Mouse (Mus musculus) erythroblast, adult 5-6 weeks (primary cell): ENCODE measurements around the gene Erbb3. TPM values are rescaled to one million over a fixed set of nuclear protein-coding genes. Genes with fewer than 3 reads are reported as not detected.
"Not testable (repeated sequence)": the region's sequence is repeated elsewhere in the genome, so short reads cannot be mapped to it uniquely, and the experiment has no call there.

Experiments
- ATAC-seq: replicated peaks from 2 replicates; pipeline ENCODE4 v1.8.0; 2016; ENCODE audit warnings: moderate number of reproducible peaks, mild to moderate bottlenecking, moderate TSS enrichment, inconsistent platforms; ENCODE audit not compliant: poor library complexity, low FRiP score, severe bottlenecking
- total RNA-seq, 2 experiments: library from RNA; stranded (forward) in 1 of 2; stranded (reverse) in 1 of 2; fragments of 150-400 nt in 1 of 2; fragments of 200-764, 138-1000 nt in 1 of 2; gene quantifications; 2 replicates each; pipeline versions ENCODE4 v1.2.3 to v1.2.4; 2015 to 2017; ENCODE audit warnings: low replicate concordance in 2 of 2

Gene Erbb3
- total RNA-seq (2015; ENCODE audit: low replicate concordance) = 0.63 TPM in 1 of 2 replicates, not detected in the other
- 0.09 TPM in 1 of 2 replicates, not detected in the other for total RNA-seq (2017; ENCODE audit: low replicate concordance)

GRCm38 (mm10) chr10:128589464-128590192 lies at the start of gene Erbb3:
TSS of gene Erbb3 (minus strand) at chr10:128589652.
- no peak for ATAC-seq

DNA sequence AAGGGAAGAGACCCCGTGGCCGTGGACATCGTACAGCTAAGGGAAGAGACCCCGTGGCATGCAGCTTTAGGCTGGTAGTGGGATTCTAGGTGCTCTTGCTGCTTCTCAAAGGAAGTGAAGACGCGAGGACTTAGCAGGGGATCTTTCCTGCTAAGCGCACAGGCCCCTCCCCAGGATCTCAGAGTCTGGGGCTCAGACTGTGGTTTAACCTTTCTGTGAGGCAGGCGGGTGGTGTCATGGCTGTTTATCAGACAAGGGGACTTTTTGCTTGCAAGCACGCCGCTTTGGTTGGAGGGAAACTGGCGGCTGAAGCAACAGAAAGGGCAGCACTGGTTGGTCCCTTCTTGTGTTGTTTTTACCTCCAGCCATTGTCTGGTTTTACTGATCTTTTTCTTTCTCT lies 47.6 kb upstream of the Erbb3 start:
- no peak for ATAC-seq

DNA sequence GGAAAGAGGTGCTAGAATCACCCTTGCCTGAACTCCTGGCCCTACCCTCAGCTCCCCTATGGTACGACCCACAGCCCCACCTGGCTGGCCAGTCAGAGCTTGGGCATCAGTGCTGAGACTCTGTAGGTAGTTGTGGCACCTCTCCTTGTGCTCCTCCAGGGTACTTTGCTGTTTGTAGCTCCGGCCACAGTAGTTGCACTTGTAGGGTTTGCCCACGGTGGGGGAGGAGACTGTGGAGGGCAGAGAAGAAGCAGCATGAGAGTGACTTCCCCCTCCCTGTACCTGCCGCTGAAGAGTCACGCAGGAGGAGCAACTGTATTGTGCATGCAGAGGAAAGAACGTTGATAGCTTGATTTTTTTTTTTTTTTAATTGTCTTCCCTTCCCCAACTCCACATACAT lies 47.1 kb upstream of the Erbb3 start:
- ATAC-seq = no peak

DNA sequence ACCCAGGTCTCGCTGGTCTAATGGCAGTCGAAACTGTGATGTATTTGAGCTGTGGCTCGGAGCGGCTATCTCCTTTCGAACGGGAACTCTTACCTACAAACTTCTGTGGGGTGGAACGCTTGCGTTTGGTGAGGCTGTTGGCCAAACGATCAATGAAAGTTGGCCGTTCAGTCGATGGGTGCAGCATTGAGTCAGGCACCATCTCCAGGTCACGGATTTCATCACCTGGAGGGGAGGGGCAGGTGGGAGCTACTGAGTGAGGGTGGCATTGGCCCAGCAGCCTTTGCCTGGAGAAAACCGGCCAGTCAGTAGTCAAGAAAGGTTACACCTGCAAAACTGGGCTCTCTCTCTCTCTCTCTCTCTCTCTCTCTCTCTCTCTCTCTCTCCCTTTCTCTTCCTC lies 46.2 kb upstream of the Erbb3 start:
- ATAC-seq = no peak

- no peak for ATAC-seq
These were observed 42.1 kb upstream of the Erbb3 start for GRCm38 (mm10) chr10:128631571-128631970.

DNA sequence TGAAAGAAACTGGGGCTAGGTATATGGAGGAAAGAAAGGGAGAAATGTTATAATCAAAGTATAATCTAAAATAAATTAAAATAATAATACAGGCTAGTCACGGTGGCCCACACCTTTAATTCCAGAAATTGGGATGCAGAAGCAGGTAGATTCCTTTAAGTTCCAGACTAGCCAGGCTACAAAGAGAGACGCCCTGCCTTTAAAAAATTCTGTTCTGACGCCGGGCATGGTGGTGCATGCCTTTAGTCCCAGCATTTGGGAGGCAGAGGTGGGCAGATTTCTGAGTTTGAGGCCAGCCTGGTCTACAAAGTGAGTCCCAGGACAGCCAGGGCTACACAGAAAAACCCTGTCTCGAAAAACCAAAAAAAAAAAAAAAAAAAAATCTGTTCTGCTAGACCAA lies 40.9 kb upstream of the Erbb3 start:
- not testable (repeated sequence) for ATAC-seq

- ATAC-seq = peak; percentile 57
These were observed 40.3 kb upstream of the Erbb3 start for GRCm38 (mm10) chr10:128629746-128630145.

GRCm38 (mm10) chr10:128627398-128628317 lies 38.2 kb upstream of the Erbb3 start:
- ATAC-seq = no peak

DNA sequence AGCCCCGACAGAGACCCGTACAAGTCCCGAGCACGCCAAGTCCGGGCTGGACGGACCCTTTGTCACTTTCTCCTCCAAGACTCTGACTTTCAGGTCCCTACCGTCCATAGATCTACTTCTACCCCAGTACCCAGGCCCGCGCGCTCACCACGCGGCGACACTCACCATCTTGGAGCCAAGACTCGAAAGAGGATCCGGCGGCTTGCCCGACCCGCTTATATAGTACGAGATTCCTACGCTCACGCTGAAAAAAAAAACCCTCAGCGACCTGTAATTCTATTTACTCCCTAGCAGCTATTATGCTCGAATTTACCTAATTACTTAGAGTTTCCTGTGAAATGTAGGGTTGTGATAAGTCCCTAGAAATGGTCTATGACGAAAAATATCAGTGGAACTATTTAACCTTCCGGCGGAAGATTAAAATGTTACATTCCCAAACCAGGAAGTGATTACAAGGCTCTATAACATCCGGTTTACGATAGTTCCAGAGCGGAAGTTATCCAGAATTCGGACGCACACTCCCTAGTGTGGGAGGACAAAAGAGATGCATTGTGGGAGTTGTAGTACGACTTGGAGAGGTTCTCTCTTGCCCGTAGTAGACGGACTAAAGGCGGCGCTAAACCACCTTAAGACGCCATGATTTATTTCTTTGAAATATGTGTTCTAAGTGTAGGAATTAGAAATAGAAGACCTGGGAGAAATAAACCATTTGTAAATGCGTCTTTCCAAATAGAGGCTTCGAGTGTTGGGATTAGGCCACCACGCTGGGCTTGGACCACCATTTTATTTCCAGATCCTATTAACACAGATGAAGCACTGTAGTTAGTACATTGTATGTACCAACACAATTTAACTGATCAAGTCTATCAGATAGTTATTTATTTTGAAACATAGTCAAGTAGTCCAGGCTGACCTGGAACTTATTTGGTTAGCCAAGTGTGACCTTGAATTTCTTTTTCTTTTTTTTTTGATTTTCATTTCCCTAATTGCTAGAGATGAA lies 37.2 kb upstream of the Erbb3 start, which contains the start of gene Rps26:
Gene Rps26, minus strand, starts transcription at position 437 of the 1,000 bp plus-strand sequence.
- ATAC-seq = peak; percentile 89

DNA sequence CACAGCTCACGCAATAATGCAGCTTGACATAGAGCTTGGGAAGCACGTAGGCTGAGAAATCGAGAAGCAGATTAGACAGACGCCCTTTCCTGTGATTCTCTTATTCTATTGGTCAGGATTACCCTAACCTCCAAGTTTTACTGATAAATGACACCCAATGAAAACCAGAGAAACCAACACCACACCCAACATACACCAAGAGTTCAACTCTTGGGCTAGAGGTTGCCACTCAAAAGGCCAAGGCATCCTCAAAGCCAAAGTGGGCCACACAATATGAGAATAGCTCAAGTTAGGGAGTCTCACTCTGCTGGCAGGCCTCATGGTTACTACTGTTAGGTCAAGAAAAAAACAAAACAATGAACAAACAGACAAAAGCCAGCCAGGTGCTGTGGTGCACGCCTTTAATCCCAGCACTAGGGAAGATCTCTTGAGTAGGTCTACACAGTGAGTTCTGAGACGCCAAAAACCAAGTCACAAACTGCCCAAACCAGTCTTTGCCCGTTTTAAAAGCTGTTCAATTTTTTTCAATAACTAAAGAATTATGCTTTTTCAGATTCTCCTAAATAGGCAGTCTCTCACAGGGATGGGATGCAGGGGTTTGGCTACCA lies 35.9 kb upstream of the Erbb3 start:
- ATAC-seq = peak; percentile 37

DNA sequence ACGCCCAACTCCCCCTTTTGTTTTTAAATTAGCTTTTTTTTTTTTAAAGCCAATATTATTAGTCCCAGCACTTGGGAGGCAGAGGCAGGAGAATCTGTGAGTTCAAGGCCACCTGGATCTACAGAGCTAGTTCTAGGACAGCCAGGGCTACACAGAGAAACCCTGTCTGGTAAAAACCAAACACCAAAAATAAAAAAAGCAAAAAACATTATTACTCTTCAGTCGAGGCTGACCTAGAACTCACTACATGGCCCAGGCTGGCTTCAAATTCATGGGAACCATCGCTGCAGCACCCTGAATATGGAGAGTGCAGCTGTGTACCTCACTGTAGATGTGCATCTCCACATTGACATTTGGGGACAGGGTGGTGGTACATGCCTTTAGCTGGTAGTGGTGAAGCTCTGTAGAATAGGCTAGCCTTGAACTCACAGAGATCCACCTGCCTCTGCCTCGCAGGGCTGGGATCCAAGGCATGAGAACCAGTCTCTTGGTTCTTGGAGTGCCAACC lies 33.7 kb upstream of the Erbb3 start:
- ATAC-seq = not testable (repeated sequence)

GRCm38 (mm10) chr10:128622702-128623101 lies 33.2 kb upstream of the Erbb3 start:
- ATAC-seq = no peak

GRCm38 (mm10) chr10:128621986-128622520 lies 32.6 kb upstream of the Erbb3 start:
- ATAC-seq = no peak

DNA sequence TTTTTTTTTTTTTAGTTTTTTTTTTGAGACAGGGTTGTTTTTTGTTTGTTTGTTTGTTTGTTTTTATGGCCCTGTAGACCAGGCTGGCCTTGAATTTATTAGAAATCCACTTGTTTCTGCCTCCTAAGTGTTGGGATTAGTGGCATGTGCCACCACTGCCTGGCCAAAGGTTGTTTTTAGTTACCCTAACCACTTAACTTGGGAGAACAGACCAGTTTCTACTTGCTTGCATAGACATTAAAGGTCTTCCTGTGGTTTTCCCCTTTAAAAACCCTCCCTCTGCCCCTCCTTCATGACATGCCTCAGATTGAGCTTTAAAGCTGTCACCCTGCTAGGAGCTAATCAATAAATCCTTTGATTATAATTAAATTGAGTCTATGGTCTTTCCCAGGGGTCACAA lies 30.8 kb upstream of the Erbb3 start:
- no peak for ATAC-seq

DNA sequence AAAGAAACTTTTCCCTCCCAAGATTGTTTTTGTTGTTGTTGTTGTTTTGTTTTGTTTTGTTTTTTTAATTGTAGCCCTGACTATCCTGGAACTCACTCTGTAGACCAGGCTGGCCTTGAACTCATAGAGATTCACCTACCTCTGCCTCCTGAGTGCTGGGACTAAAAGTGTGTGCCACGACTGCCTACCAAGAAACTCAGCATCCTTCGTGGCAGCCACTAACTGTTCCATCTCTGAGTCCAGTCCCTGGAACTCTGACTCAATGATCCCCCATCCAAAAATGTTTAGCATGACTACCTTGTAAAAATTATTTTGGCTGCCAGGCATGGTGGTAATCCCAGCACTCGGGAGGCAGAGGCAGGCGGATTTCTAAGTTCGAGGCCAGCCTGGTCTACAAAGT lies 29.7 kb upstream of the Erbb3 start:
- ATAC-seq = not testable (repeated sequence)

- ATAC-seq = no peak
These were observed 29.1 kb upstream of the Erbb3 start for GRCm38 (mm10) chr10:128618570-128618969.

GRCm38 (mm10) chr10:128615798-128616448 lies 26.5 kb upstream of the Erbb3 start:
- not testable (repeated sequence) for ATAC-seq

DNA sequence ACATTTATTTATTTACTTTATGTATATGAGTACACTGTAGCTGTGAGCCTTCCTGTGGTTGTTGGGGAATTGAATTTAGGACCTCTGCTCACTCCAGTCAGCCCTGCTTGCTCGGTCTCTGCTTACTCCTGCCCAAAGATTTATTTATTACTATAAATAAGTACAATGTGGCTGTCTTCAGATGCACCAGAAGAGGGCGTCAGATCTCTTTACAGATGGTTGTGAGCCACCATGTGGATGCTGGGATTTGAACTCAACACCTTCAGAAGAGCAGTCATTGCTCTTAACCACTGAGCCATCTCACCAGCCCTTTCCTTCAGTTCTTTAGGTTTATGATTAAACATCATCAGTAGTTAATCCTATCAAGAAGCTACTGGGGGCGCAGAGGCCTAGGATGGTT lies 25.5 kb upstream of the Erbb3 start:
- no peak for ATAC-seq
